Mouse (Mus musculus): ENCODE data around the gene Fancc. TPM values are rescaled to one million over a fixed set of nuclear protein-coding genes. Genes with fewer than 3 reads are reported as not detected.

The Fancc gene
- polyA plus RNA-seq, 1 experiment from 2014 or later, result 23.7 TPM

DNA sequence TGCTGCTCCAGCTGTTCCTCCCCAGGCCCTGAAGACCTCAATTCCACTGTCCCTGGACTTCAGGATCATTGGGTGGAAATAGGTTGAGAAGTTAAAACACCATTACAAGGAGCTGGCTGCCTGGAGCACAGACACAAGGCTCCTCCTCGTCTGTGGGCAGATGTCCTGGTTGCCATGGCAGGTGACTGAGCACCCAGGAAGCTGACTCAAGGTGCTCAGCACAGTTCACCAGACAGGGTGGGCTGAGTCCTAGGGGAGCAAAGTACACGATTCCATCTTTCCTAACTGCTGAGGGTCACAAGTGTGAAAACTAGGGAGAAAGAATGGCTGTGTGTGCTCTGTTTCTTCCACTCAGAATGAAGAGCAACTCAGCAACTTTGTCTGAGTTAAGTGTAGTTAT, 185.9 kb downstream of the Fancc start:
- peaks cover 11% of the 10 kb centered on the region for H3K4me1 ChIP-seq
- whole genome bisulfite sequencing, result 68% methylated on average over 2 of the region's 2 CpGs
- no peaks in the 10 kb centered on the region for H3K9me3 ChIP-seq
- H3K9ac ChIP-seq, result no peak overlapping the region
- H3K4me2 ChIP-seq (replicated peaks), result no peak overlapping the region
- H3K4me3 ChIP-seq, result no peak overlapping the region
- no peaks in the 10 kb centered on the region for H3K27me3 ChIP-seq
- H3K36me3 ChIP-seq, result no peaks in the 10 kb centered on the region; the same call in 1 of the 2 replicates
- H3K27ac ChIP-seq, result no peak overlapping the region
- ATAC-seq (ENCODE audit: insufficient number of reproducible peaks, insufficient read depth, low FRiP score, low TSS enrichment), result no peak

DNA sequence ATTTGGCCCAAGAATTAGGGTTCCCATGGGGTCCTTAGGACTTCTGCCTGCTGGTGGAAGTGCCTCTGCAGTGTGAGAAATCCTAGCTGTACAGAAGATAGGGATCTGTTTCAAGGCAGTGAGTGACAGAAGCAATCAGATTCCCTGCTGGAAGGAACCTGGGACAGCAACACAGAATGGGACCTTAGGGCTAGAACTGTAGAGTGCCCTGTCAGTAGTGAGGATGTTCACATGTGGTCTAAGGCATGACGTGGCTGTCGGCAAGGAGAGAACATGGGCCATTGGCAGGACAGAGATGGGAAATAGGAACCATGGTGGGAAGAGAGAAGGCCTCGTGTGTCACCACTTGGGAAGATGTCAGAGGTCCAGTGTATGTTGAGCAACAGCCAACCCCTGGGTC, 187.5 kb downstream of the Fancc start:
- Histone ChIP-seq H3K27ac (no peak overlapping the region), H3K4me1 (peaks cover 10% of the 10 kb centered on the region), H3K27me3 (no peaks in the 10 kb centered on the region), H3K9ac (no peak overlapping the region), H3K4me3 (no peak overlapping the region), H3K36me3 (peaks cover 4% of the 10 kb centered on the region; the same call in 1 of the 2 replicates), H3K4me2 (replicated peaks) (no peak overlapping the region), H3K9me3 (no peaks in the 10 kb centered on the region)
- no peak for ATAC-seq (ENCODE audit: insufficient number of reproducible peaks, insufficient read depth, low FRiP score, low TSS enrichment)
- WGBS, result 82% methylated on average over 3 of the region's 3 CpGs

DNA sequence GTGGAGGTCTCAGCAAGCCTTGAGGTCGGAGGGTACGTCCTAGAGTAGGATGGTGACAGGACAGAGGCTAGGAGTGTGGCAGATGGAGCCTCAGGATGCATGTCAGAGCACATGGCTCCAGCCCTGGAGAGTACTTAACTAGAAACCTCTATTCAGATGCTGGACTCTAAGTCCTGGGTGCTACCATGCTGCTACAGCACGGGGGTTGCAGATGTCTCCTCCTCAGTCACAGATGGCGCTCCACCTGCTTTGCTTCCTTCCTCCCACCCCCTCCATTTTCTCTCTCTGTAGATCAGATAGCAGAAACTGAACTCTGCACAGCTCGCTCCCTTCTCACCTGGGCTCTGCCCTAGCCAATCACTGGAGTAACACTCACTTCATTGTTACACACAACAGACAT, 190.3 kb downstream of the Fancc start:
- Histone ChIP-seq H3K4me3 (no peak overlapping the region), H3K4me1 (peaks cover 3% of the 10 kb centered on the region; the same call in 1 of the 2 replicates), H3K9ac (no peak overlapping the region), H3K27me3 (no peaks in the 10 kb centered on the region), H3K9me3 (no peaks in the 10 kb centered on the region), H3K27ac (no peak overlapping the region), H3K4me2 (replicated peaks) (no peak overlapping the region), H3K36me3 (peaks cover 31% of the 10 kb centered on the region)
- ATAC-seq (ENCODE audit: insufficient number of reproducible peaks, insufficient read depth, low FRiP score, low TSS enrichment), result no peak
- WGBS, result 81% methylated on average over 5 of the region's 5 CpGs

DNA sequence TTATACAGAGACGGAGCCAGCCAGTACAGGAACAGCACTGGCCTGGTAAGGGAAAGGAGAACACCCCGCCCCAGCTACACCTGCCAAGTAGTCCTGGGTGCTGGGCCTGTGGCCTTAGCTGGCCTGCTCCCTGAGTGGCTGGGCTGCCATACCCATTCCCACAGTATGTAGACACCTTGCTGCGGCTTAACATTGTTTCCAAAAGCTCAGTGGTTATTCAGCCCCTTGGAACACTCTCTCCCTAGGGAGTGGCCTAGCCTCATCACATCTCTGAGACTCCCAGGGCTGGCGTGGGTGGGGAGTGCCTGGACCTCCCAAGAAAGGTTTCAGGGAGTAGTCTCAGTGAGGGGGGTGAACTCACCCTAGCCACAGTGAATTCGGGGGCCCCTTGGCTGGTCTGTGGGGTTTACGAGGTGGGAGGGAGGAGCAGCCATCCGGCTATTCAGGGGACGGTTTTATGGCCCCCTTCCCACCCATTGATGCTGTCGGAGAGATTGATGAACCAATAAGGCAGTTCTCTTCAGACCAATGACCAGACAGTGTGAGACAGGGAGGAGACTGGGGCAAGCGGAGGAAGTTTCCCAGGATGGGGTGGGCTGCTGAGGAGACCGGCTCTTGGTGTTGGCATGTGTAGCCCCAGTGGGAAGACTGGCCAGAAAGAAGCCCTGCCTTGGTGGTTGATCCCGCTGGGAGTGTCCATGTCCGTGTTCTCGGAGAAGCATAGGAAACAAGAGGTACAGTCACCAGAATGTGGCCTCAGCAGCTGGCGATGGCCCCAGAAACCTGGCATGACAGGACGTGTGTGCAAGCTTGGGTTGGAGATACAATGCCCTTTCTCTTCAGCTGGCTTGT, 191.7 kb downstream of the Fancc start:
- Histone ChIP-seq H3K4me1 (peaks cover 6% of the 10 kb centered on the region; the same call in 1 of the 2 replicates), H3K9me3 (no peaks in the 10 kb centered on the region), H3K4me2 (replicated peaks) (no peak overlapping the region), H3K4me3 (no peak overlapping the region), H3K27ac (no peak overlapping the region; the same call in 1 of the 2 replicates), H3K36me3 (peaks cover 45% of the 10 kb centered on the region), H3K9ac (no peak overlapping the region), H3K27me3 (no peaks in the 10 kb centered on the region)
- WGBS, result 79% methylated on average over 16 of the region's 16 CpGs
- no peak for ATAC-seq (ENCODE audit: insufficient number of reproducible peaks, insufficient read depth, low FRiP score, low TSS enrichment)

DNA sequence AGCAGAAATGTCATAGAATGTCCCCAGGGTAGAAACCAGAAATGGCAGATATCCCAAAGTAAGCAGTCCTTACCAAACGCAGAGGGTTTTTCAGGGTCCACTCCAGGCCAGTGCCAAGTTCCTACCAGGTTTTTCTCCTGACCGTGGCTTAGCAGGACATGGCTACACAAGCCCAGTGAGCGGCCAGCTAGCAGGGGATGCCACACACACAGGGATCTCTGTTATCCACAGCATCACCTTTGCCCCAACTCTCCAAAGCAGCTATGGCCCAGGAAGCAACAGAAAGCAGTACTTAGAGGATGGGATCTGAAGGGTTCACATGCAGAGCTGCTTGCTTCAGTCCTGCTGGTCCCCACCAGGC, 192.3 kb downstream of the Fancc start:
- H3K4me2 ChIP-seq (replicated peaks), result no peak overlapping the region
- H3K27me3 ChIP-seq, result no peaks in the 10 kb centered on the region
- WGBS, result 62% methylated on average over 3 of the region's 3 CpGs
- peaks cover 51% of the 10 kb centered on the region for H3K36me3 ChIP-seq
- H3K27ac ChIP-seq, result no peak overlapping the region
- peaks cover 6% of the 10 kb centered on the region; the same call in 1 of the 2 replicates for H3K4me1 ChIP-seq
- no peak overlapping the region for H3K4me3 ChIP-seq
- no peak overlapping the region for H3K9ac ChIP-seq
- H3K9me3 ChIP-seq, result no peaks in the 10 kb centered on the region
- ATAC-seq (ENCODE audit: insufficient number of reproducible peaks, insufficient read depth, low FRiP score, low TSS enrichment), result no peak

DNA sequence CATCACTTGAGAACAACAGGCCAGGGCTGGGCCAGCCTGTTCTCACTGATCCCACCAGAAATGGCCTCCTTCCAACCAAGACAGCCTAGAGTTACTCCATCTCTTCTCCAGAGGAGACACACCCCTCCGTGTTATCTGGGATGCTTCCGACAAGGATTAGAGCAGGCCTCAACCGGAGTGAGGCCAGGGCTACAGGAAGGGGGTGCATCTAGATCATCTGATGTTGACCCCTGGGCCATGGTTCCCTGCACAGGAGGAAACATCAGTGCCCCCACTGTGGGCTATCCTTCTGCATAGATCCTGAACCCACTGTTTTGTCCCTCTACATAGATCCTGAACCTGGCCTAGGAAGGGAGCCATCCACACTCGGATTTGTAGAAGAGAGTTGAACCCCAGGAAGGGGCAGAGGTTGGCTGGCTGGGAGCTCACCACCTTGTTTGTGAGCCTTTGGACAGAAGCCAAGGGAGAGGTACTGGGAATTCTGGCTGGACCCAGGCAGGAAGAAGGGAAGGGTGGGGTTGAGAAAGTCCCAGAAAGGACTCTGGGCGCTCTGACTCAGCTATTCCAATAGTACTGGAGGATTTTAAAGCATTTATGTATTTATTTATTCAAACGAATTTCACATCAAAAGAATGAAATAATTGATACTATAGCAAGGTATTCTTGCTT, 192.8 kb downstream of the Fancc start:
- no peak overlapping the region for H3K27ac ChIP-seq
- no peak for ATAC-seq (ENCODE audit: insufficient number of reproducible peaks, insufficient read depth, low FRiP score, low TSS enrichment)
- no peak overlapping the region for H3K9ac ChIP-seq
- no peak overlapping the region for H3K4me3 ChIP-seq
- peaks cover 6% of the 10 kb centered on the region; the same call in 1 of the 2 replicates for H3K4me1 ChIP-seq
- H3K27me3 ChIP-seq, result no peaks in the 10 kb centered on the region
- peaks cover 55% of the 10 kb centered on the region for H3K36me3 ChIP-seq
- no peaks in the 10 kb centered on the region for H3K9me3 ChIP-seq
- no peak overlapping the region for H3K4me2 ChIP-seq (replicated peaks)
- WGBS, result 70% methylated on average over 6 of the region's 6 CpGs

DNA sequence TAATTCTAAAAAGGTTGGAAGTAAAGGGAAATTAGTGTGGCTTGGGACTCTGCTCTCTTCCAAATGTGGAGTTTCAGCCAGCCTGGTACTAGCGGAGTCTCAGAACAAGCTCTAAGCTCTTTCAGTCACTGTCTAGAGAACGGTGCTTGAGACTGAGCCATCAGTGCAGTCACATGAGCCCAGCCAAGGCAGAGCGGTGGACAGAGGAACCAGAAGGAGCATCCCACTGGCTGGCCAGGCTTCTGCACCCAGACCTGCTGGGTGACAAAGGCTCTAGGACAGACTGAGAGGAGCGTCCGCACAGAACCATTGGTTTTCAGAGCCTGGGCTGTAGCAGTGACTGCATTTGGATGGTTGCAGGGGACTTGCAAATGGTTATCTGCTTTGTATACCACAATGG, 194.7 kb downstream of the Fancc start:
- no peak overlapping the region for H3K4me2 ChIP-seq (replicated peaks)
- no peaks in the 10 kb centered on the region for H3K9me3 ChIP-seq
- H3K9ac ChIP-seq, result no peak overlapping the region
- H3K27me3 ChIP-seq, result no peaks in the 10 kb centered on the region
- peak overlapping the region; percentile 32; the same call in 1 of the 2 replicates for H3K27ac ChIP-seq
- 96% methylated on average over 5 of the region's 5 CpGs for WGBS
- no peak for ATAC-seq (ENCODE audit: insufficient number of reproducible peaks, insufficient read depth, low FRiP score, low TSS enrichment)
- H3K36me3 ChIP-seq, result peaks cover 73% of the 10 kb centered on the region
- no peak overlapping the region for H3K4me3 ChIP-seq
- peaks cover 6% of the 10 kb centered on the region; the same call in 1 of the 2 replicates for H3K4me1 ChIP-seq

DNA sequence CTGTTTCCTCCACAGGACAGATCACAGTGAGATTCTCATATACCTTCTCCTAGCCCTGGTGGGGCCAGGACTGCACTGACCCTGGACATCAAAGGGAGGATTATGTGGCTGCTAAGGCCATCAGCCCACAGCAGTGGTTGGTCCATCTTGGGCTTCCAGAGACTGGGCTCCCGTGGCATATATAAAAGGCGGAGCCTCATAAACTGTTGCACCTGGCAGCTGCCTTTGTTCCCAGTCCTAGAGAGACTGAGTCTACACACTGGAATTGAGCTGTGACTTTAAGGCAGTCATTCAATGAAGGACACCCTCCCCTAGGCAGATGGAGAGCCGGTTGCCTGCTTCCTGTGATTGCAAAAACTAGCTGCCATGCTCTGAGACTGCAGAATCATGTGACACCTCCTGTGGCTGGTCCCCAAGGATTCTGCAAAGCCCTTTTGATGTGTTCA, 195.3 kb downstream of the Fancc start:
- no peak overlapping the region for H3K4me2 ChIP-seq (replicated peaks)
- H3K27me3 ChIP-seq, result no peaks in the 10 kb centered on the region
- no peak overlapping the region for H3K9ac ChIP-seq
- peaks cover 6% of the 10 kb centered on the region; the same call in 1 of the 2 replicates for H3K4me1 ChIP-seq
- no peaks in the 10 kb centered on the region for H3K9me3 ChIP-seq
- no peak overlapping the region for H3K4me3 ChIP-seq
- peaks cover 79% of the 10 kb centered on the region for H3K36me3 ChIP-seq
- 47% methylated on average over 3 of the region's 3 CpGs for WGBS
- ATAC-seq (ENCODE audit: insufficient number of reproducible peaks, insufficient read depth, low FRiP score, low TSS enrichment), result no peak
- H3K27ac ChIP-seq, result peak overlapping the region; percentile 32; the same call in 1 of the 2 replicates

DNA sequence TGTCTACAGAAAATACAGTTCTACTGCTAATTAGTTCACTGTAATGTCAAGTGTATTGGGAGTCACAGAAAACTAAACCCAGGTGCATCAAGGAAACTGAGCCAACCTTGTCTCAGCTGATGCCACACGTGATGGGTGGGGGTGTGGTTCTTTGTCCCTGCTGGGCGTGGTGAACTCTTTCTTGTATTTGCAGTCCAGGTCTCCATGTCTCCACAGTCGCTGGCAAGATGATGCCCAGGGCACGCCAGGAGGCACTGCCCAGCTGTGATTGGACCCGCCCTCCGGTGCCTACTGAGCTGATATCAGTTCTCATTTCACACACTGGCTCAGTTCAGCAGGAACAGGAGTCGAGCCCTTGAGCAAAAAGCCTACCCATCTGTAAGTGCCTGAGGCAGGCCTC, 196.1 kb downstream of the Fancc start:
- H3K4me2 ChIP-seq (replicated peaks), result no peak overlapping the region
- H3K36me3 ChIP-seq, result peaks cover 88% of the 10 kb centered on the region
- H3K9ac ChIP-seq, result no peak overlapping the region
- H3K27me3 ChIP-seq, result no peaks in the 10 kb centered on the region
- no peaks in the 10 kb centered on the region for H3K9me3 ChIP-seq
- ATAC-seq (ENCODE audit: insufficient number of reproducible peaks, insufficient read depth, low FRiP score, low TSS enrichment), result no peak
- no peak overlapping the region for H3K4me3 ChIP-seq
- peaks cover 6% of the 10 kb centered on the region; the same call in 1 of the 2 replicates for H3K4me1 ChIP-seq
- WGBS, result 82% methylated on average over 7 of the region's 7 CpGs
- no peak overlapping the region for H3K27ac ChIP-seq

DNA sequence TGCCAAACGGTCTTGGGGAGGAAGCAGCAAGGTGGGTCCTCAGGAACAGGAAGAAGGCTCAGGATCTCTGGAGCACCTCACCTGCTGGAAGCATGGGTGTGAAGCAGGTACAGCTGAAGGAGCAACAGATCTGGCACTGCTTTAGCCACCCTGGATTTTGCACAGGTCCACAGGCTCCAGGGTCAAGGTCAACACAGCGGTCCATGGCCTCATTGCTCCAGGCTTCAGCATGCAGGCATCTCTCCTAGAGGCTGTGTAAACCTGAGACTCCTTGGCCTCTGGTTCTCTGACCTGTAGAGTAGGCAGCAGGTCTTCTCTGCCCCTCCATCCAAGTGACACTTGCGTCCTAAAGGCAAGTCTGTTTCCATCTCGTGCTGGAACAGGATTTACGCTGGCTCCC, 198.1 kb downstream of the Fancc start:
- peaks cover 16% of the 10 kb centered on the region for H3K4me1 ChIP-seq

DNA sequence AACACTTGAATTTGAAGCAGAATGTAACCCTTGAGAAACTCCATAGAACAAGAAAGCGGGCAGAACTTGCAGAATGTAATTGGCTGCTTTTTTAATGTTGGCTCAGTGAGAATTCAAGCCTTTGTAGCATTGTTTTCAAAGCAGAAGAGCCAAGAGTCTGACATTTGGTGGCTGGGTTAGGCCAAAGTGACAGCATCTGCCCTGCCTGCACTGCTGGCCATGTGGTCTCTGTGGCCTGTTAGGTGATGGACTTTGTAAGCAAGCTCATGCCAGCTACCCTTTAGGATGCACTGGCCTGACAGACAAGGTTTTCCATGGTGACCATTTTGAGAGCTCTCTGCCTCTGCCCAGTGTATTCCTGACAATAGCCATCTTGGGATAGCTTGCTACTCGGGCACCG, 199.1 kb downstream of the Fancc start:
- Histone ChIP-seq H3K9ac (no peak overlapping the region), H3K4me3 (no peak overlapping the region), H3K4me2 (replicated peaks) (no peak overlapping the region), H3K27me3 (no peaks in the 10 kb centered on the region), H3K27ac (no peak overlapping the region), H3K4me1 (peaks cover 23% of the 10 kb centered on the region), H3K9me3 (no peaks in the 10 kb centered on the region), H3K36me3 (peaks cover 75% of the 10 kb centered on the region)
- WGBS, result 90% methylated on average over 3 of the region's 3 CpGs
- no peak for ATAC-seq (ENCODE audit: insufficient number of reproducible peaks, insufficient read depth, low FRiP score, low TSS enrichment)

More for the DNA sequence above, 198.1 kb downstream of the Fancc start:
- no peaks in the 10 kb centered on the region for H3K9me3 ChIP-seq
- H3K9ac ChIP-seq, result no peak overlapping the region
- no peak overlapping the region for H3K4me3 ChIP-seq
- H3K36me3 ChIP-seq, result peaks cover 85% of the 10 kb centered on the region
- 86% methylated on average over 5 of the region's 5 CpGs for WGBS
- H3K4me2 ChIP-seq (replicated peaks), result no peak overlapping the region
- H3K27ac ChIP-seq, result no peak overlapping the region
- ATAC-seq (ENCODE audit: insufficient number of reproducible peaks, insufficient read depth, low FRiP score, low TSS enrichment), result no peak
- no peaks in the 10 kb centered on the region for H3K27me3 ChIP-seq

DNA sequence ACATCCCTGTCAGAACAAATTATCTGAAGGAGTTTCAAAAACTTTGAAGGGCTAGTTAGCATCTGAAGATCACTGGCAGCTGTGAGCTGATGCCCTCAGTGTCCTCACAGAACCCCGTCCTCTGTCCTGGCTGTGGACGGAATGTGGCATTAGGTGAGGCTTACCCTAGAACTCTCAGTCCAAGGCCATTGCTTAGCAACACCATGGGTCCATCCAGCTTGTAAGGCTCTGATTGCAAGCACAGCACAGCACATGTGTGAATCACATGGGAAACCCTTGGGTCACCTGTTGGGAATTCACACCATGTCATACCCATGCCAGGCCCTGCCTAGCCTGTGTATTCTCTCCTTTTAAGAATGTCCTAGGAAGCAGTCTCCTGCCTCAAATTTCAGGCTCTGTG, 200.1 kb downstream of the Fancc start:
- Histone ChIP-seq H3K4me2 (replicated peaks) (no peak overlapping the region), H3K27me3 (no peaks in the 10 kb centered on the region), H3K27ac (no peak overlapping the region), H3K4me1 (peaks cover 26% of the 10 kb centered on the region), H3K4me3 (no peak overlapping the region), H3K36me3 (peaks cover 70% of the 10 kb centered on the region), H3K9ac (no peak overlapping the region), H3K9me3 (no peaks in the 10 kb centered on the region)
- WGBS, result 94% methylated on average over 2 of the region's 2 CpGs
- no peak for ATAC-seq (ENCODE audit: insufficient number of reproducible peaks, insufficient read depth, low FRiP score, low TSS enrichment)

Measured in embryonic facial prominence, embryonic 12.5 days (tissue).